Mouse (Mus musculus) left cerebral cortex, adult 18-20 months (tissue): ENCODE results near the gene Tacr2. TPM values are rescaled to one million over a fixed set of nuclear protein-coding genes. Genes with fewer than 3 reads are reported as not detected.

ENCODE experiments used
- DNase-seq, 2 experiments: peaks; one replicate each; pipeline ENCODE4 v3.0.0; 2021 to 2022; ENCODE audit warnings: low spot score in 2 of 2, mixed read lengths in 1 of 2
- total RNA-seq, 2 experiments: library from RNA; stranded (reverse); gene quantifications; 2 replicates each; pipeline ENCODE4 v1.2.3; 2021

Tacr2 gene
- total RNA-seq, 2 experiments from 2014 or later, result 0.23 to 0.30 TPM

GRCm38 (mm10) chr10:62238688-62239087 lies 13.6 kb upstream of the Tacr2 start:
- no peak for DNase-seq

GRCm38 (mm10) chr10:62239270-62239669 lies 13.0 kb upstream of the Tacr2 start:
- no peak for DNase-seq

GRCm38 (mm10) chr10:62242358-62242757 lies 9.9 kb upstream of the Tacr2 start:
- no peak for DNase-seq

GRCm38 (mm10) chr10:62242896-62243295 lies 9.3 kb upstream of the Tacr2 start:
- DNase-seq, result peak; percentile 43 to 69

- DNase-seq, result no peak
Observed at GRCm38 (mm10) chr10:62244067-62244466, 8.2 kb upstream of the Tacr2 start.

GRCm38 (mm10) chr10:62247156-62247555 lies 5.1 kb upstream of the Tacr2 start:
- DNase-seq, result no peak

- no peak for DNase-seq
Observed at GRCm38 (mm10) chr10:62247815-62248214, 4.4 kb upstream of the Tacr2 start.

GRCm38 (mm10) chr10:62252496-62253235 lies 428 bp downstream of the Tacr2 start:
- no peak for DNase-seq

- DNase-seq, result no peak
Observed at GRCm38 (mm10) chr10:62258298-62258697, 6.1 kb downstream of the Tacr2 start.

- peak; percentile 55 to 69 for DNase-seq
Observed at GRCm38 (mm10) chr10:62261115-62261886, 9.1 kb downstream of the Tacr2 start.

GRCm38 (mm10) chr10:62264299-62264698 lies 12.1 kb downstream of the Tacr2 start:
- DNase-seq, result no peak

- DNase-seq, result no peak
Observed at GRCm38 (mm10) chr10:62269278-62269677, 17.0 kb downstream of the Tacr2 start.

- DNase-seq, result peak; percentile 83 to 92
Observed at GRCm38 (mm10) chr10:62275235-62275634, 23.0 kb downstream of the Tacr2 start.

GRCm38 (mm10) chr10:62277499-62278293 lies 25.5 kb downstream of the Tacr2 start:
- no peak for DNase-seq

- no peak for DNase-seq
Observed at GRCm38 (mm10) chr10:62279066-62279465, 26.8 kb downstream of the Tacr2 start.

GRCm38 (mm10) chr10:62279671-62280070 lies 27.4 kb downstream of the Tacr2 start:
- DNase-seq, result no peak

- DNase-seq, result peak in 1 of 2 experiments; percentile 39
Observed at GRCm38 (mm10) chr10:62282782-62283181, 30.5 kb downstream of the Tacr2 start.

GRCm38 (mm10) chr10:62283206-62283792 lies 31.1 kb downstream of the Tacr2 start:
- no peak for DNase-seq

- no peak for DNase-seq
Observed at GRCm38 (mm10) chr10:62287460-62288124, 35.4 kb downstream of the Tacr2 start.

GRCm38 (mm10) chr10:62294112-62294511 lies 41.9 kb downstream of the Tacr2 start:
- peak; percentile 39 to 45 for DNase-seq
